Mouse (Mus musculus): ENCODE measurements around the gene Ndufs8.
"Not testable (repeated sequence)": the region's sequence is repeated elsewhere in the genome, so short reads cannot be mapped to it uniquely, and the experiment has no call there.

Gene Ndufs8

GRCm38 (mm10) chr19:3912337-3913204, at the start of gene Ndufs8:
Gene Ndufs8, minus strand, starts transcription at chr19:3912774.
- peak; percentile 93 to 98 for DNase-seq

GRCm38 (mm10) chr19:3961805-3962204, 49.2 kb upstream of the Ndufs8 start:
- DNase-seq, result not testable (repeated sequence)

- DNase-seq, result no peak
Observed at GRCm38 (mm10) chr19:3960211-3960610, 47.6 kb upstream of the Ndufs8 start.

- peak; percentile 66 to 79 for DNase-seq
Observed at GRCm38 (mm10) chr19:3959030-3959429, 46.5 kb upstream of the Ndufs8 start.

- DNase-seq, result peak; percentile 40 to 65
Observed at GRCm38 (mm10) chr19:3958470-3958869, 45.9 kb upstream of the Ndufs8 start, which contains the start of gene Aldh3b3. Gene Aldh3b3, plus strand, starts transcription at chr19:3958645.

GRCm38 (mm10) chr19:3957296-3958036, 44.9 kb upstream of the Ndufs8 start:
- peak; percentile 42 to 54 for DNase-seq

- peak in 1 of 2 experiments; percentile 48 for DNase-seq
Observed at GRCm38 (mm10) chr19:3955804-3956203, 43.2 kb upstream of the Ndufs8 start.

- peak; percentile 26 to 33 for DNase-seq
Observed at GRCm38 (mm10) chr19:3955033-3955432, 42.5 kb upstream of the Ndufs8 start.

GRCm38 (mm10) chr19:3952099-3952498, 39.5 kb upstream of the Ndufs8 start:
- DNase-seq, result no peak

GRCm38 (mm10) chr19:3951461-3951860, 38.9 kb upstream of the Ndufs8 start:
- no peak for DNase-seq

- peak; percentile 53 to 54 for DNase-seq
Observed at GRCm38 (mm10) chr19:3950331-3950730, 37.8 kb upstream of the Ndufs8 start.

- peak; percentile 44 to 68 for DNase-seq
Observed at GRCm38 (mm10) chr19:3948546-3948945, 36.0 kb upstream of the Ndufs8 start.

GRCm38 (mm10) chr19:3947813-3948212, 35.2 kb upstream of the Ndufs8 start:
- DNase-seq, result no peak

- peak; percentile 84 to 90 for DNase-seq
Observed at GRCm38 (mm10) chr19:3946715-3947114, 34.1 kb upstream of the Ndufs8 start.

- peak; percentile 79 to 83 for DNase-seq
Observed at GRCm38 (mm10) chr19:3945872-3946564, 33.4 kb upstream of the Ndufs8 start.

GRCm38 (mm10) chr19:3942986-3943735, 30.6 kb upstream of the Ndufs8 start:
- DNase-seq, result peak; percentile 61 to 77

- DNase-seq, result no peak
Observed at GRCm38 (mm10) chr19:3942315-3942714, 29.7 kb upstream of the Ndufs8 start.

- peak; percentile 79 to 86 for DNase-seq
Observed at GRCm38 (mm10) chr19:3935896-3936850, 23.6 kb upstream of the Ndufs8 start.

GRCm38 (mm10) chr19:3935032-3935895, 22.7 kb upstream of the Ndufs8 start, which contains the start of gene Unc93b1:
Gene Unc93b1, plus strand, starts transcription at chr19:3935186.
- peak; percentile 76 to 82 for DNase-seq

GRCm38 (mm10) chr19:3931716-3932115, 19.1 kb upstream of the Ndufs8 start:
- DNase-seq, result no peak
